Mouse (Mus musculus): ENCODE measurements around the gene Cbfa2t2.

- no peak for TF ChIP-seq GATA1 (IDR thresholded peaks at IDR 0.05; ENCODE audit: borderline replicate concordance, low read length)
- no peak for TF ChIP-seq FLI1 (IDR thresholded peaks at IDR 0.05; ENCODE audit: low read length)
These were observed 107.5 kb downstream of the Cbfa2t2 start for GRCm38 (mm10) chr2:154543567-154544347.
